Mouse (Mus musculus): Measurements from ENCODE around the gene BC035044.

GRCm38 (mm10) chr6:128845319-128845979 lies 45.5 kb downstream of the BC035044 start:
- TF ChIP-seq EP300 (IDR thresholded peaks at IDR 0.05; ENCODE audit: low read depth): 0 out of 2 replicates have a peak, but pooled peaks have one; percentile 25
- TF ChIP-seq CTCF (IDR thresholded peaks at IDR 0.05; ENCODE audit: low read depth): peak; percentile 100

Data from liver, postnatal 0 days (tissue).